Mouse (Mus musculus): Measurements from ENCODE around the gene 4933400A11Rik.

4933400A11Rik gene

GRCm38 (mm10) chrX:169779535-169779934 is at the start of gene 4933400A11Rik:
Gene 4933400A11Rik (minus strand): TSS chrX:169779635.
- in situ Hi-C loops (cut with MboI; ENCODE audit: unreplicated experiment in 2 of 2), result loop anchor here in 1 of 2 experiments (25.0 kb wide), 1 partner anchor 442 kb away; no protein-coding TSS in a partner anchor

GRCm38 (mm10) chrX:169828136-169828535 is 48.7 kb upstream of the 4933400A11Rik start:
- in situ Hi-C loops (cut with MboI; ENCODE audit: unreplicated experiment in 2 of 2), result no loop called here

- in situ Hi-C loops (cut with MboI; ENCODE audit: unreplicated experiment in 2 of 2), result no loop called here
Measured at GRCm38 (mm10) chrX:169827720-169828119, 48.3 kb upstream of the 4933400A11Rik start.

GRCm38 (mm10) chrX:169826947-169827346 is 47.5 kb upstream of the 4933400A11Rik start:
- in situ Hi-C loops (cut with MboI; ENCODE audit: unreplicated experiment in 2 of 2), result no loop called here

- in situ Hi-C loops (cut with MboI; ENCODE audit: unreplicated experiment in 2 of 2), result no loop called here
Measured at GRCm38 (mm10) chrX:169813673-169814072, 34.2 kb upstream of the 4933400A11Rik start.

- in situ Hi-C loops (cut with MboI; ENCODE audit: unreplicated experiment in 2 of 2), result no loop called here
Measured at GRCm38 (mm10) chrX:169811783-169812182, 32.3 kb upstream of the 4933400A11Rik start.

GRCm38 (mm10) chrX:169811318-169811717 is 31.9 kb upstream of the 4933400A11Rik start:
- in situ Hi-C loops (cut with MboI; ENCODE audit: unreplicated experiment in 2 of 2), result no loop called here

GRCm38 (mm10) chrX:169807744-169808143 is 28.3 kb upstream of the 4933400A11Rik start:
- in situ Hi-C loops (cut with MboI; ENCODE audit: unreplicated experiment in 2 of 2), result no loop called here

- in situ Hi-C loops (cut with MboI; ENCODE audit: unreplicated experiment in 2 of 2), result no loop called here
Measured at GRCm38 (mm10) chrX:169805791-169806190, 26.4 kb upstream of the 4933400A11Rik start.

GRCm38 (mm10) chrX:169800238-169800637 is 20.8 kb upstream of the 4933400A11Rik start:
- in situ Hi-C loops (cut with MboI; ENCODE audit: unreplicated experiment in 2 of 2), result loop anchor here (5.0 kb wide), 1 partner anchor 177 kb away; no protein-coding TSS in a partner anchor

GRCm38 (mm10) chrX:169798987-169799680 is 19.7 kb upstream of the 4933400A11Rik start:
- in situ Hi-C loops (cut with MboI; ENCODE audit: unreplicated experiment in 2 of 2), result loop anchor here in 1 of 2 experiments (25.0 kb wide), 1 partner anchor 462 kb away; no protein-coding TSS in a partner anchor

GRCm38 (mm10) chrX:169797148-169797547 is 17.7 kb upstream of the 4933400A11Rik start:
- in situ Hi-C loops (cut with MboI; ENCODE audit: unreplicated experiment in 2 of 2), result loop anchor here in 1 of 2 experiments (25.0 kb wide), 1 partner anchor 460 kb away; no protein-coding TSS in a partner anchor

GRCm38 (mm10) chrX:169794831-169795311 is 15.4 kb upstream of the 4933400A11Rik start:
- in situ Hi-C loops (cut with MboI; ENCODE audit: unreplicated experiment in 2 of 2), result loop anchor here in 1 of 2 experiments (25.0 kb wide), 1 partner anchor 458 kb away; no protein-coding TSS in a partner anchor

GRCm38 (mm10) chrX:169794421-169794820 is 15.0 kb upstream of the 4933400A11Rik start:
- in situ Hi-C loops (cut with MboI; ENCODE audit: unreplicated experiment in 2 of 2), result loop anchor here in 1 of 2 experiments (25.0 kb wide), 1 partner anchor 457 kb away; no protein-coding TSS in a partner anchor

- in situ Hi-C loops (cut with MboI; ENCODE audit: unreplicated experiment in 2 of 2), result loop anchor here in 1 of 2 experiments (25.0 kb wide), 1 partner anchor 456 kb away; no protein-coding TSS in a partner anchor
Measured at GRCm38 (mm10) chrX:169792879-169793278, 13.4 kb upstream of the 4933400A11Rik start.

GRCm38 (mm10) chrX:169789702-169790101 is 10.3 kb upstream of the 4933400A11Rik start:
- in situ Hi-C loops (cut with MboI; ENCODE audit: unreplicated experiment in 2 of 2), result loop anchor here in 1 of 2 experiments (25.0 kb wide), 1 partner anchor 452 kb away; no protein-coding TSS in a partner anchor

- in situ Hi-C loops (cut with MboI; ENCODE audit: unreplicated experiment in 2 of 2), result no loop called here
Measured at GRCm38 (mm10) chrX:169758001-169758400, 21.4 kb downstream of the 4933400A11Rik start.

- in situ Hi-C loops (cut with MboI; ENCODE audit: unreplicated experiment in 2 of 2), result no loop called here
Measured at GRCm38 (mm10) chrX:169735387-169735969, 44.0 kb downstream of the 4933400A11Rik start.

All from v-Abl transformed pro-B cells (cell line).